Mouse (Mus musculus) hindbrain, embryonic 11.5 days (tissue): Measurements from ENCODE around the gene Grb7. TPM values are rescaled to one million over a fixed set of nuclear protein-coding genes. Genes with fewer than 3 reads are reported as not detected.

Experiments
- ATAC-seq: fragments of 200-750 bp; cut with Nextera tagmentation; 2 replicates; pipeline ENCODE4 v1.8.0; 2017; ENCODE audit warnings: mild to moderate bottlenecking, moderate TSS enrichment, moderate library complexity; ENCODE audit not compliant: low FRiP score
- DNase-seq: peaks from one replicate; pipeline ENCODE4 v3.0.0-alpha.2; 2015; ENCODE audit warnings: low spot score
- H3K27ac ChIP-seq: fragments of 300-500 bp; sonication (generic); 2 replicates; pipeline ENCODE4 v1.5.1; 2014; ENCODE audit warnings: mild to moderate bottlenecking, low read depth, low read length
- H3K27me3 ChIP-seq: fragments of 300-500 bp; sonication (generic); 2 replicates; pipeline ENCODE4 v1.6.1; 2014; ENCODE audit warnings: mild to moderate bottlenecking, low read length, moderate library complexity, mixed read lengths; ENCODE audit not compliant: control insufficient read depth, insufficient read depth
- H3K36me3 ChIP-seq: fragments of 300-500 bp; sonication (generic); 2 replicates; pipeline ENCODE4 v1.6.1; 2014; ENCODE audit warnings: mild to moderate bottlenecking, low read length, moderate library complexity, mixed read lengths; ENCODE audit not compliant: control insufficient read depth, insufficient read depth
- H3K4me1 ChIP-seq: fragments of 300-500 bp; sonication (generic); replicated peaks from 2 replicates; pipeline ENCODE4 v1.6.1; 2014; ENCODE audit warnings: low read length, mixed read lengths; ENCODE audit not compliant: control insufficient read depth, insufficient read depth
- H3K4me2 ChIP-seq: fragments of 300-500 bp; sonication (generic); replicated peaks from 2 replicates; pipeline ENCODE4 v1.6.1; 2014; ENCODE audit warnings: mild to moderate bottlenecking, low read depth, low read length
- H3K4me3 ChIP-seq: fragments of 300-500 bp; sonication (generic); 2 replicates; pipeline ENCODE4 v1.5.1; 2014; ENCODE audit warnings: low read depth, low read length
- H3K9ac ChIP-seq: fragments of 300-500 bp; sonication (generic); 2 replicates; pipeline ENCODE4 v1.6.1; 2014; ENCODE audit warnings: low read depth, low read length
- H3K9me3 ChIP-seq: fragments of 300-500 bp; sonication (generic); 2 replicates; pipeline ENCODE4 v1.6.1; 2016; ENCODE audit warnings: low read length; ENCODE audit not compliant: control insufficient read depth
- WGBS: fragments of 180-500 bp; shearing (Covaris S2); extraction: QIAGEN DNeasy Blood & Tissue Kit; methylation state at CpG from one replicate; pipeline ENCODE4 v1.1.7; 2014; 5-methylcytosine and 5-hydroxymethylcytosine counted together
- polyA plus RNA-seq: library from polyadenylated mRNA; unstranded; fragments of >200 nt; fragmentation: Nextera tagmentation; extraction: Ambion mirVana; gene quantifications from 2 replicates; pipeline ENCODE4 v1.2.1, GENCODE M21; 2014

The Grb7 gene
- polyA plus RNA-seq, 1 experiment from 2014 or later = 2.1 TPM

DNA sequence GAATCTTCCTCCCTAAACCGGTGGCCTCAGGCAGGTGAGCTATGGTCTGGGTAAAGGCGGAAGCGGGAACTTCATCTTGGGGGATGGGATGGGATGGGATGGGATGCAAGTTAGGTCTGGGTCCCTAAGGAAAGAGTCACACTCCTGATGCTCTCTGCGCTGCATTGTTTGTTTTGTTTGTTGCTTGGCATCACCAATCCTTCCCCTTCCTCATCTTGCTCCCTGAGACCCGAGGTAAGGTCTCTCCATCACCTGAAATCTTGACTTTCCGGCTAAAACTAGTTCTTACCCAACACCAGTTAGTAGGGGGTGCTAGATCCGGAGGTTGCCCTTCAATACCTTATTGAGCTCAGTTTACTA, 1.3 kb downstream of the Grb7 start:
- Histone ChIP-seq H3K36me3 (no peaks in the 10 kb centered on the region), H3K9ac (0 out of 2 replicates have a peak overlapping the region, but pooled peaks have one; percentile 4), H3K4me2 (no peak overlapping the region), H3K27me3 (peaks cover 20% of the 10 kb centered on the region), H3K4me3 (peak overlapping the region; percentile 14; the same call in 1 of the 2 replicates), H3K27ac (no peak overlapping the region), H3K4me1 (peaks cover 4% of the 10 kb centered on the region; the same call in 1 of the 2 replicates), H3K9me3 (no peaks in the 10 kb centered on the region)
- WGBS = 10% methylated on average over 7 of the region's 7 CpGs
- ATAC-seq = no peak
- DNase-seq = no peak

DNA sequence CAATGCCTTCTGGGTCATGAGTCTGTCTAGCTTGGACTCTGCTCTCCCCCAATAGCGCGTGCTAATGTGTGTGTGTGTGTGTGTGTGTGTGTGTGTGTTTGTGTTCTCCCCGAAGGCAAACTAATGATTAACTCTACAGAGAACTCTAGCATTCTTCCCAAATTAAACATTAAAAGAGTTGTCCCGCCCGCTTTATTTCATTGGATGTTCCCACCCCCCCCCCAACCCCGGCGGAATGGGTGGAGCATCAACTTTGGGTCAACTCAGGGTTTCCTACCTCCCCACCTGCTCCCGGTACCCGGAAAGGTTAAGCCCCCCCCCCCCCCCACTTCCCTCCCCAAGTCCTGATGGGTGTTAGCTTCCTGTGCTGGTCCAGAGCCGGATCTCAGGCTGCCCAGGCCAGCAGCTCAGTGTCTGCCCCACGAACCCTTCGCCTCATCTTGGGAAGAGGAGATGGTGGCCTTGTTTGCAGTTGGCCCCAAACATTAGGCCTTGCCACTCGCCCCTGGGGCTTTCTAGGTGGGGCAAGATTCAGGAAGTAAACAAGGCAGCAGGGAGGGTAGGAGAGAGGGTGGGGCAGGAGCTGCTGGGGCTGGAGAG, 2.1 kb downstream of the Grb7 start:
- Histone ChIP-seq H3K27me3 (peaks cover 20% of the 10 kb centered on the region), H3K4me2 (no peak overlapping the region)
- 34% methylated on average over 12 of the region's 13 CpGs for WGBS

DNA sequence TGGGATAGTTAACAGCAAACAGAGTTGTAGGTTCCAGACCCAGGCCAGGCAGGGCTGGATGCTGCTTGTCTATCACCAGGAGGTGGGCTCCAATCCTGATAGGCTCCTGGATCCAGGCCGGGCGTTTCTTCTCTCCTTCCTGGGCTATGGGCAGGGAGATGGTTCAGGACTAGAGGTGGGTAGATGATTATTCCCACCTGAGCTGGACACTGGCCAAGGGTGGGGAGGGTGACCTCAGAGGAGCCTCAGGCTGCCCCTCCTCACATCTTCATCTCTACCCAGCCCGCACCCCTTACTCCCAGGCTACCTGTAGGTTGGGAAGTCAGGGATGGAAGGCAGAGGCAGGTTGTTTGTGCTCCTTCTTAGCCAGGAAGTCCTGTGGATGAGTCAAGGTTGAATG, 3.2 kb downstream of the Grb7 start:
- no peak overlapping the region for H3K4me3 ChIP-seq
- H3K36me3 ChIP-seq = no peaks in the 10 kb centered on the region
- ATAC-seq (no peak), DNase-seq (no peak)
- H3K9me3 ChIP-seq = no peaks in the 10 kb centered on the region
- H3K9ac ChIP-seq = no peak overlapping the region
- 83% methylated on average over 3 of the region's 3 CpGs for WGBS
- no peak overlapping the region for H3K27ac ChIP-seq
- H3K4me2 ChIP-seq = no peak overlapping the region
- H3K27me3 ChIP-seq = peaks cover 20% of the 10 kb centered on the region
- peaks cover 4% of the 10 kb centered on the region; the same call in 1 of the 2 replicates for H3K4me1 ChIP-seq

More for the DNA sequence above, 2.1 kb downstream of the Grb7 start:
- Histone ChIP-seq H3K9ac (no peak overlapping the region), H3K9me3 (no peaks in the 10 kb centered on the region), H3K27ac (no peak overlapping the region), H3K4me3 (no peak overlapping the region), H3K4me1 (peaks cover 4% of the 10 kb centered on the region; the same call in 1 of the 2 replicates), H3K36me3 (no peaks in the 10 kb centered on the region)
- DNase-seq = no peak
- no peak for ATAC-seq

DNA sequence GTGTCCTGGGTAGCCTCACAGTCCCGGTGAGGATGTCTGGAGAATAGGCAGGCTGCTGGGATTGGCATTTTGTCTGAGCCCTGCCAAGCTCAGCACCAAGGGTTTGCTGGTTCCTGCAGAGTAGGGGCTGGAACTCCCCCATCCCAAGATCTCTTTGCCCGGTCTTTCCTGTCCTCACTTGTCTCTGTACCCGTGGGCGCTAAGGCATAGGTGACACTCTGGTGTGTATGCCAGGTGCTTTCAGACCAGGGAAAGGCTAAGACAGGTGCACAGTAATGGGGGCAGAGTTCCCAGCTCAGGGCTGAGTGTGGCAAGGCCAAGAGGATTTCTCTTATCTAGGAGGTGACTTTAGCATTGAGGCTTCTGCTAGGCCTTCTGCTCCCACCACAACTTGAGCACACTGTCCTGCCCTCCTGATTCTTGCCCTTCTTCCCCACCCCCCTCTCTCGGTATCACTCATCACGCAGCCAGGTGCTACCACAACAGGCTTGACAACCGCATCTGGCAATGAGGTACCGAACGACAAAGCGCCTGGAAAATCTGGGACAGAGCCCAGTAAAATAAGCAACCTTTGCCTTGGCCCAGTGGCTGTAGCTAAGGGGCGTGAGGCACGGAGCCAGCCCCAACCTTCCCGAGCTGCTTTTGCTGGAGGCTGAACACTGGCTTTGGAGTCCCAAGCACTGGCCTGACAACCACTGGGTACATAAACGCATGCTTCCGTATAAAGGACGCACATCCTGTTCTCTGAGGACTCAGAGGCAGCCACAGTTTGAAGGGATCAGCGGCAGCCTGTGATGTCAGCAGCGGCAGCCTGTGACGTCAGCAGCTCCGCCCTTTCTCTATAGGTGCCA, 4.0 kb downstream of the Grb7 start:
- ATAC-seq (no peak), DNase-seq (no peak)
- H3K4me2 ChIP-seq = no peak overlapping the region
- H3K9ac ChIP-seq = no peak overlapping the region
- no peak overlapping the region for H3K27ac ChIP-seq
- WGBS = 89% methylated on average over 20 of the region's 20 CpGs
- peaks cover 20% of the 10 kb centered on the region for H3K27me3 ChIP-seq
- no peaks in the 10 kb centered on the region for H3K36me3 ChIP-seq
- H3K4me1 ChIP-seq = peaks cover 4% of the 10 kb centered on the region; the same call in 1 of the 2 replicates
- H3K4me3 ChIP-seq = no peak overlapping the region
- no peaks in the 10 kb centered on the region for H3K9me3 ChIP-seq

DNA sequence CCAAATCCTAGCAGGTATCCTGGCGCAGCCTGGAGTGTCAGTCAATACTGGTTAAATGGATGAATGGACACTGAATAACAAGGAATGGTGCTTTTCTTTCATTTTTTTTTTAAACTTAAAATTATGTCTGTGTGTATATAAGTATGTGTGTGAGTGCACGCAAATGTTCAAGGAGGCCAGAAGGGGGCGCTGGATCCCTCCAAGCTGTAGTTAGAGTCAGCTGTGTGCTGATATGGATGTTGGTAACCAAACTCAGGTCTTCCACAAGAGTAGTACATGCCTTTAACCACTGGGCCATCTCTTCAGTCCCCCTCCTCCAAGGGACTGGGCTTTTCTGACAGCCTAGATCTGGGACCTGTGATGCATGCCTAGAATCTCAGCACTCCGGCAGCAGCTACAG, 9.3 kb downstream of the Grb7 start:
- H3K9me3 ChIP-seq = no peaks in the 10 kb centered on the region
- no peak for DNase-seq
- no peaks in the 10 kb centered on the region for H3K36me3 ChIP-seq
- ATAC-seq = no peak
- H3K4me2 ChIP-seq = no peak overlapping the region
- no peaks in the 10 kb centered on the region for H3K4me1 ChIP-seq
- no peak overlapping the region for H3K27ac ChIP-seq
- 84% methylated on average over 4 of the region's 4 CpGs for WGBS
- H3K27me3 ChIP-seq = peaks cover 24% of the 10 kb centered on the region
- no peak overlapping the region for H3K4me3 ChIP-seq
- H3K9ac ChIP-seq = no peak overlapping the region

GRCm38 (mm10) chr11:98456545-98456944, 10.4 kb downstream of the Grb7 start:
- H3K9ac ChIP-seq = no peak overlapping the region
- WGBS = 76% methylated on average over 5 of the region's 5 CpGs
- DNase-seq (no peak), ATAC-seq (no peak)
- no peaks in the 10 kb centered on the region for H3K9me3 ChIP-seq
- peaks cover 24% of the 10 kb centered on the region for H3K27me3 ChIP-seq
- no peaks in the 10 kb centered on the region for H3K4me1 ChIP-seq
- H3K4me3 ChIP-seq = no peak overlapping the region
- no peak overlapping the region for H3K4me2 ChIP-seq
- H3K27ac ChIP-seq = no peak overlapping the region
- H3K36me3 ChIP-seq = no peaks in the 10 kb centered on the region

DNA sequence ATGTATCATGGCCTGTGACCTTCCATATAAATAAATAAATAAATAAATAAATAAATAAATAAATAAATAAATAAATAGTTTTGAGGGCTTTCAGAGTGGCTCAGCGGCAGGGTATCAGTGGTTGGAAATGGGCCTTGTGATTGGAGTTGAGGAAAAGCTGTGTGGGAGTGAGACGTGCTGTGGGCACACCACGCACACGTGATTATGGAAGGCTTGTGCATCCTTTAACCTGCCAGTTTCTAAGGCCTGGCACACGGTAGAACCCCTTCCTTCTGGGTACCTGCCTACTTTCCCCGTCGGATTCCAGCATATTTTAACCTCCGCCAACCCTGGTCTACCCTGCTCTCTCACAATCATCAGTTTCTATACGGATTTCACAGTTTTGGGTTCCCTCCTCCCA, 10.8 kb downstream of the Grb7 start:
- peak; percentile 23 for ATAC-seq
- Histone ChIP-seq H3K36me3 (no peaks in the 10 kb centered on the region), H3K27ac (no peak overlapping the region), H3K27me3 (peaks cover 24% of the 10 kb centered on the region), H3K4me3 (peak overlapping the region; percentile 51), H3K4me1 (no peaks in the 10 kb centered on the region), H3K4me2 (peak overlapping the region; percentile 89), H3K9me3 (no peaks in the 10 kb centered on the region), H3K9ac (peak overlapping the region; percentile 49)
- no peak for DNase-seq
- 25% methylated on average over 9 of the region's 9 CpGs for WGBS

DNA sequence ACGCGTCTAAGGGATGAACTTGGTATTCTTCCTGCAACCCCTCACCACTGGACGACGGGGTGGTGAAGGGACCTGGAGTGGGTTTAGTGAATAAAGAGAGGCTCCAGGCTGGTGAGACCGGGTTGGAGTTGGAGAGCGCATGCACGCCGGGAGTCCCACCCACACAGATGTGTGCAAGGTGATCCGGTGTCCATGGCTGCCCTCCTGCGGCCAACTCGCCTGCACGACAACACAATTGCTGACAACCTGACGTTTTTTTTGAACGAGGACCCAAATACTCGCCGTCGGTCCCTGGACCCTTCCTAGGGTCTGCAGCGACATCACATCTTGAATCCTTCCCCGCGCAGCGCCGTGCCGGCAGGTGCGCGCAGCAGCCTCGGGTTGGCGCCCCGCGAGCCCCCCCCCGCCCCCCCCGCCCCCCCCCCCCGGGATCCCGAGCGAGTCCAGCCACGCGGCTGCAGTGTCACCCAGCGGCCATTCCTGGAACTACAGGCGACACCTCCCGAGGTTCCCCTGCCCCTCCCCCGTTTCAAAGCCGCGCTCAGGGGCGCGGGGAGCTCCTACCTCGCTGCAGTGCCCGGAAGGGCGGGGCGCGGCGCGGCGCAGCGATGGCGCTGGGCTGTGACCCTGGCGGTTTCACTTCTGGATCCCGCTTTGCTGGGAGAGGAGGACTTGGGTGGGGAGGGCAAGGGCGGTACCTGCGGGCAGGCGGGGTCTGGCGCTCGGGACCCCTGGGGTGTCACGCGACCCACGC, 11.3 kb downstream of the Grb7 start:
- H3K4me2 ChIP-seq = peak overlapping the region; percentile 89
- DNase-seq (peak; percentile 91), ATAC-seq (peak; percentile 82)
- H3K4me3 ChIP-seq = peak overlapping the region; percentile 51
- peak overlapping the region; percentile 56 for H3K9ac ChIP-seq
- no peaks in the 10 kb centered on the region for H3K4me1 ChIP-seq
- no peak overlapping the region for H3K27ac ChIP-seq
- WGBS = under 1% methylated on average over 30 of the region's 64 CpGs
- no peaks in the 10 kb centered on the region for H3K36me3 ChIP-seq
- no peaks in the 10 kb centered on the region for H3K9me3 ChIP-seq
- peaks cover 24% of the 10 kb centered on the region for H3K27me3 ChIP-seq
